ENCODE assay signal across 19 mouse cellular contexts in genomic region chr9:71401667-71402066, GRCm38 (mm10).
"Had no signal": no experiment of that assay in that cellular context is flagged by ENCODE, and none has a peak within 500 bp of the region (broad histone marks: within the 10 kb centered on the region; RNA-seq: fewer than 3 reads in every experiment).

No protein-coding gene starts in this region.

- DNase-seq: kidney, adult 11 months; kidney, adult 9 months; kidney, postnatal 25 days; layer of hippocampus, postnatal 36 days; left cerebral cortex, postnatal 4 days; liver, postnatal 0 days; lung, postnatal 10 days; lung, postnatal 36 days; midbrain, embryonic 14.5 days; right cerebral cortex, adult 18-20 months; right cerebral cortex, postnatal 14 days; right cerebral cortex, postnatal 4 days; spleen, adult 18-20 months; thymus, postnatal 25 days had no signal

- ATAC-seq: liver, postnatal 0 days had no signal

- H3K4me3 ChIP-seq: left cerebral cortex, adult 2 months; limb, embryonic 12.5 days; limb, embryonic 15.5 days; lung, embryonic 15.5 days; stomach, embryonic 15.5 days had no signal

- H3K4me1 ChIP-seq: lung, embryonic 15.5 days had no signal
